Mouse (Mus musculus) spleen, adult 18-20 months (tissue): ENCODE measurements around the gene Abhd15.
"Not testable (repeated sequence)": the region's sequence is repeated elsewhere in the genome, so short reads cannot be mapped to it uniquely, and the experiment has no call there.

Source experiments
- DNase-seq, 2 experiments: peaks; one replicate each; pipeline ENCODE4 v3.0.0; 2022; ENCODE audit warnings: mixed read lengths in 2 of 2

Gene Abhd15

GRCm38 (mm10) chr11:77512891-77513810 is 1.8 kb upstream of the Abhd15 start:
- DNase-seq: peak; percentile 79 to 84

GRCm38 (mm10) chr11:77513811-77514170 is 1.1 kb upstream of the Abhd15 start:
- no peak for DNase-seq

- DNase-seq: no peak
Measured at GRCm38 (mm10) chr11:77514281-77514831, 565 bp upstream of the Abhd15 start.

GRCm38 (mm10) chr11:77515637-77516552 is 974 bp downstream of the Abhd15 start, which contains the start of gene Trp53i13:
Gene Trp53i13 (minus strand): TSS chr11:77515980.
- DNase-seq: peak in 1 of 2 experiments; percentile 22

GRCm38 (mm10) chr11:77516553-77517425 is 1.9 kb downstream of the Abhd15 start:
- no peak for DNase-seq

- DNase-seq: no peak
Measured at GRCm38 (mm10) chr11:77518051-77518798, 3.3 kb downstream of the Abhd15 start.

- DNase-seq: peak; percentile 46 to 58
Measured at GRCm38 (mm10) chr11:77519043-77519442, 4.1 kb downstream of the Abhd15 start, which contains the start of gene Gm10392. Gene Gm10392 (minus strand): TSS chr11:77519198.

GRCm38 (mm10) chr11:77520601-77521529 is 5.9 kb downstream of the Abhd15 start:
- DNase-seq: peak; percentile 39 to 48

- DNase-seq: no peak
Measured at GRCm38 (mm10) chr11:77525804-77526486, 11.0 kb downstream of the Abhd15 start.

GRCm38 (mm10) chr11:77528420-77528819 is 13.5 kb downstream of the Abhd15 start:
- DNase-seq: not testable (repeated sequence)

- DNase-seq: no peak
Measured at GRCm38 (mm10) chr11:77529644-77530043, 14.7 kb downstream of the Abhd15 start.

GRCm38 (mm10) chr11:77530862-77531261 is 15.9 kb downstream of the Abhd15 start:
- no peak for DNase-seq

GRCm38 (mm10) chr11:77532202-77532846 is 17.4 kb downstream of the Abhd15 start:
- no peak for DNase-seq

GRCm38 (mm10) chr11:77545261-77545660 is 30.3 kb downstream of the Abhd15 start:
- DNase-seq: no peak

GRCm38 (mm10) chr11:77585201-77585600 is 70.3 kb downstream of the Abhd15 start:
- no peak for DNase-seq
